Mouse (Mus musculus): Measurements from ENCODE around the gene Chil1.

DNA sequence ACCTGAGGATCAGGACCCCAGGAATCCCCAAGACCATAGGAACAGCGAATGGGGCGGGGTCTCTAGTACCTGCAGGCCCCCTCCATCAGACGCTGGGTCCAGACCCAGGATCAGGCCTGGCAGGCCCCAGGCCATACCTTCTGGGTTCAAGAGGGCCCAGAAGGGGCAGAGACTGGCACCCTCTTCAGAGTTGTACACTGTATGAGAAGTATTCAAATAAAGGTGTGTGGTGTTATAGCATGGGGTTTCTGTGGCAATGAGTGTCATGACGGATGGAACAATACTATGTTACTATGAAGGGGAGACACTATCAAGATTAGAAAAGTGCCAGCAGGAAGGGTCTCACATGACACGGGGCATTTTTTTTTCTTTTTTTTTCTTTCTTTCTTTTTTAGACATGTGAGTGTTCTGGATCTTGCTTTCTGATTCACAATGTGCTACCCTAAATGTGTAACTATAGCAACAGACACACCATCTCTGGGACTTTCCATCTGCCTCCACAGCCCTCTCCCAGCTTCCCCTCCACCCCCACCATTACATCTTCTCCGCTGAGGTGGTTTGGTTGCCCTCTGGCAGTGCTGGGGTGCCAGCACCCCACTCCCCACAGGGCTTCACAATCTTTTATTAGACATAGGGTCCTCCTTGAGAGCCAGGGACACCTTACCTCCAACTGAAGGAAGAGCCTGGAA, 19.2 kb downstream of the Chil1 start:
- no peak for TF ChIP-seq MAFK (IDR thresholded peaks at IDR 0.05; ENCODE audit: insufficient read depth, low read depth, low read length)
- no peak for TF ChIP-seq ZC3H11A (IDR thresholded peaks at IDR 0.05; ENCODE audit: borderline replicate concordance, low read depth, low read length)

Data from ES-E14 (cell line).